Mouse (Mus musculus) layer of hippocampus, adult 2 months (tissue): Measurements from ENCODE around the gene Cacna2d2. TPM values are rescaled to one million over a fixed set of nuclear protein-coding genes. Genes with fewer than 3 reads are reported as not detected.

Source experiments
- DNase-seq, 2 experiments: peaks; one replicate each; pipeline ENCODE4 v3.0.0; 2022; ENCODE audit warnings: low spot score in 2 of 2
- H3K27ac ChIP-seq: fragments of 200-600 bp; 2 replicates; pipeline ENCODE4 v1.8.1; 2022
- H3K4me3 ChIP-seq: fragments of 200-600 bp; 2 replicates; pipeline ENCODE4 v1.8.1; 2022; ENCODE audit warnings: mild to moderate bottlenecking
- CTCF ChIP-seq: fragments of 200-600 bp; conservative IDR thresholded peaks from 2 replicates; pipeline ENCODE4 v1.8.1; 2022; ENCODE audit warnings: antibody characterized with exemption, mild to moderate bottlenecking, moderate library complexity
- long read RNA-seq, 2 experiments: library from polyadenylated mRNA; stranded (forward); transcript quantifications; one replicate each; pipeline ENCODE4 v2.0.0; 2021; ENCODE audit warnings: borderline mapping rate in 2 of 2
- total RNA-seq, 2 experiments: library from RNA; stranded (reverse); gene quantifications; 2 replicates each; pipeline ENCODE4 v1.2.3; 2021

Gene Cacna2d2
- 10 to 100 TPM; 18.1 to 19.3 TPM for total RNA-seq
- long read RNA-seq, experiment 1, partial matches to known transcripts: 0 of 3 reads
- long read RNA-seq, experiment 1, other reads (novel, unspliced or antisense): 3 of 3 reads
- long read RNA-seq, experiment 2, partial matches to known transcripts: 0 of 1 reads
- long read RNA-seq, experiment 2, other reads (novel, unspliced or antisense): 1 of 1 reads

DNA sequence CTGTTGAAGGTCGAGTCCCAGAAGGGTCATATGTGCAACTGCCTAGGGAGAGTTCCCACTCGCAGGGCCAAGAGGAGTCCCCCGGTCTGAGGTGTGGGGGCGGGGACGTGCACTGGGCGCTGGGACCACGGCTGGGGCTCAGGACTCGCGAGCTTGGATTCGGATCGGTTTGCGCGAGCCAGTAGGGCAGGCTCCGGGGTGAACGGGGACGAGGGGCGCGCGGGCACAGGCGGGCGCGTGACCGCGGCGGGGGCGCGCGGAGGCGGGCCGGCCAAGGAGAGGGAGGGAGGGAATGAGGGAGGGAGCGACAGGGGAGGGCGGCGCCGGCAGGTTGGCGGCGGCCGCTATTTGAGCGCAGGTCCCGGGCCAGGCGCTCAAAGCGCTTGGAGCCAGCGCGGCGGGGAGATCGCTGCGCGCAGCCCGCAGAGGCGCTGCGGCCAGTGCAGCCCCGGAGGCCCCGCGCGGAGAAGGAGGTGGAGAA is at the start of gene Cacna2d2:
Gene Cacna2d2 (plus strand): TSS at position 122 of the 481 bp plus-strand sequence.
- H3K4me3 ChIP-seq: peak within 1 kb of the TSS; percentile 59
- H3K27ac ChIP-seq: 0 out of 2 replicates have a peak within 1 kb of the TSS, but pooled peaks have one; percentile 32
- DNase-seq: peak in 1 of 2 experiments; percentile 17
- TF ChIP-seq CTCF: no peak

DNA sequence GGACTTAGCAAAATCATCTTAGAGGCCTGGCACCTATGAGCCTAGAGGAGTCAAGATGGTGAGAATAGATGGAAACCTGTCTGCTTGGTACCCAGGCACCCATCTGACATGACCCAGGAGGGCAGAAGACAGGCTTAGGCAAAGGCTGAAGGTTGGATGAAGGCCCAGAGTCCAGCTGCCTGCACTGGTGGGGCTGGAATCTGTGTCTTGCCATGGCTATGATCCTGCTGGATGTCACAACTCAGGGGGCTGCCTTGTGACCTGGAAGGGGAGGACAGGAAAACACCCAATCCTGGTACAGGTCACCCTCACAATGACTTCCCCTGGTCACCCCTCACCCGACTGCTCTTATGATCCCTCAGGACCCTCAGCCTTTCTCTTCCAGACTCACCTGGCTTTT is 44.6 kb upstream of the Cacna2d2 start:
- Histone ChIP-seq H3K27ac (no peak overlapping the region), H3K4me3 (no peak overlapping the region)
- no peak for TF ChIP-seq CTCF
- no peak for DNase-seq

GRCm38 (mm10) chr9:107355870-107356765 is 43.3 kb upstream of the Cacna2d2 start:
- Histone ChIP-seq H3K4me3 (no peak overlapping the region), H3K27ac (no peak overlapping the region)
- peak; percentile 84 for TF ChIP-seq CTCF
- peak; percentile 20 to 66 for DNase-seq

DNA sequence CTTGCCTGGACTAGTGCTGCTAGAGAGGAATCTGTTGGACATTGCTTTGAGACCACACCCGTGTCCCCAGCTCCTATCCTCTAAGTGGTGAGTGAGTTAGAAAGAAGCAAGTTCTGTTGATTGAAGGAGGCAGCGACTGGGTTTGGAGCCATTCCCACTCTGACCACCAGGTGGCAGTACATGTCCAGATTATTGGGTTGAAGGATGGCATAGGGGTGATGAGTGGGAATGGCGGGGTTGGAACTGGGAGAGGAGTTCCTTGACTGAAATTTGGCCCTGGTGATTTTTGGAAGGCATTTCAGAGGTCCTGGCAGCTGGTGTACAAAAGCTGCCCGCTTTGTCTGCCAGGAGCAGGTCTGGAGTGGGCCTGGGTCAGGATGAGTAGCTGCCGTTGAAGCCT is 41.8 kb upstream of the Cacna2d2 start:
- Histone ChIP-seq H3K27ac (no peak overlapping the region), H3K4me3 (no peak overlapping the region)
- DNase-seq: peak; percentile 70 to 89
- TF ChIP-seq CTCF: peak; percentile 98

GRCm38 (mm10) chr9:107360989-107361388 is 38.4 kb upstream of the Cacna2d2 start:
- no peak for DNase-seq
- Histone ChIP-seq H3K4me3 (no peak overlapping the region), H3K27ac (no peak overlapping the region)
- no peak for TF ChIP-seq CTCF

DNA sequence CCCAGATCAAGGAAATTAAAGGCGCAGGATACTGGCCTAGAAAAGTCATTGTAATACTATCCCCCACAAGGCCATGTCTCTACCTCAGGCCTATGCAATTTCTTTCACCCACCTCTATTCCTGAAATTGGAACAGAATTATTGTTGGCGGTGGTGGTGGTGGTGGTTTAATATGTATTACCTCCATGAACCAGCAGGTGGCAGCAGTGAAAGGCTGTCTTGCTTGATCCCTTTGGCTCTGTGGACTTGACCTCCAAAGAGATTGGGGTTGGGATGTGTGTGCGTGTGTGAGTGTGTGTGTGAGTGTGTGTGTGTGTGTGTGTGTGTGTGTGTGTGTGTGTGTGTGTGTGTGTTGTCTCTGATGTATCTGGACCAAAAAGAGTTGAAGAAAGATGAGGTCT is 32.8 kb upstream of the Cacna2d2 start:
- Histone ChIP-seq H3K4me3 (no peak overlapping the region), H3K27ac (no peak overlapping the region)
- peak; percentile 28 to 77 for DNase-seq
- TF ChIP-seq CTCF: peak; percentile 74

GRCm38 (mm10) chr9:107368302-107368701 is 31.1 kb upstream of the Cacna2d2 start:
- Histone ChIP-seq H3K27ac (no peak overlapping the region), H3K4me3 (no peak overlapping the region)
- no peak for TF ChIP-seq CTCF
- no peak for DNase-seq

GRCm38 (mm10) chr9:107369270-107370105 is 29.9 kb upstream of the Cacna2d2 start:
- no peak for DNase-seq
- TF ChIP-seq CTCF: no peak
- H3K4me3 ChIP-seq: no peak overlapping the region
- no peak overlapping the region for H3K27ac ChIP-seq

GRCm38 (mm10) chr9:107370106-107370463 is 29.3 kb upstream of the Cacna2d2 start:
- H3K27ac ChIP-seq: no peak overlapping the region
- H3K4me3 ChIP-seq: no peak overlapping the region
- DNase-seq: no peak
- no peak for TF ChIP-seq CTCF

- TF ChIP-seq CTCF: no peak
- H3K27ac ChIP-seq: no peak overlapping the region
Observed at GRCm38 (mm10) chr9:107372441-107372840, 27.0 kb upstream of the Cacna2d2 start.

DNA sequence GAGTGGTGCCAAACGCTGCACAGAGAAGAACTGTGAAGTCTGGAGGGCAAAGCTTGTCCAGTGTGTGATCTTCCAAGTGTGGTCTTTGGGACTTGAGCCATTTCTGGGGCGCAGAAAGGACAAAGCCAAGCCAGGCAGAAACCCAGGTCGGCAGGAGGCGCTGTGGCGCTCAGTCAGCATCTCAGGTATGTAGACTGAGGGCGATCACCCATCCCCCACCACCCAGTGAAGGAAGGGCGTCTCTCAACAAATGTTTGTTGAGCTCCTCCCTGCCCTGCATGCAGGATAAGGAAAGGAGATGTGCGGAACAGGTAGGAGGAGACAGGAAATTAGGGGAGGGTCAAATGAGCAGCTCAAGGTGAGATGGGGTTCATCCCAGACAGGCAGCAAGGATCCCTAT is 24.8 kb upstream of the Cacna2d2 start:
- Histone ChIP-seq H3K27ac (no peak overlapping the region), H3K4me3 (no peak overlapping the region)
- peak; percentile 50 for TF ChIP-seq CTCF
- no peak for DNase-seq

More at GRCm38 (mm10) chr9:107372441-107372840, 27.0 kb upstream of the Cacna2d2 start:
- DNase-seq: no peak
- no peak overlapping the region for H3K4me3 ChIP-seq

DNA sequence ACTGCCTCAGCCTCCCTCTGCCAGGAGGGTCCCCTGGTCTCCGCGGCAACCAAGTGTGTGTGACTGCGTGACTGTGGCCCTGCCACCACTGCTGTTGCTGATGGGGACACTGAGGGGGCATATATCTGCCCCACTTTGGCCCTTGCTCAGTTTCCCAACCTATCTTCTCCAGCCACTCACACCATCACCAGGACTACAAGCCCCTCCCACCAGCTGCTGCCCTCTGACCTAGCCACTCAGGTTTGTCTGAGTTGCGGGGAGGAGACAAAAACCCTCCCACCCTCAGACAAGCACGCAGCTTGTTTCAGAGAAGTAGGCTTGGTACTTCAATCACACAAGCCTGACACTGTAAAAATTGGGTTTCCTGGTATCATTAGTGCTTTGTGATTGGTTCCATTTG is 24.0 kb upstream of the Cacna2d2 start:
- H3K27ac ChIP-seq: no peak overlapping the region
- no peak overlapping the region for H3K4me3 ChIP-seq
- no peak for DNase-seq
- no peak for TF ChIP-seq CTCF
